Mouse (Mus musculus) heart, adult 2 months (tissue): ENCODE results near the gene Fbxo6. TPM values are rescaled to one million over a fixed set of nuclear protein-coding genes. Genes with fewer than 3 reads are reported as not detected.
A peak's percentile ranks its signal among the peaks of the same experiment; 100 is the strongest.

Experiments used
- DNase-seq, 2 experiments: peaks; one replicate each; pipeline ENCODE4 v3.0.0; 2021
- H3K27ac ChIP-seq: fragments of 200-600 bp; 2 replicates; pipeline ENCODE4 v1.8.1; 2022
- H3K27me3 ChIP-seq: fragments of 200-500 bp; 2 replicates; pipeline ENCODE4 v1.6.1; 2012; ENCODE audit warnings: mild to moderate bottlenecking, low read length, inconsistent platforms, mixed read lengths; ENCODE audit not compliant: control insufficient read depth, insufficient read depth
- H3K36me3 ChIP-seq: fragments of 200-500 bp; 2 replicates; pipeline ENCODE4 v1.6.1; 2012; ENCODE audit warnings: low read length, inconsistent platforms; ENCODE audit not compliant: control insufficient read depth, insufficient read depth
- H3K4me1 ChIP-seq: fragments of 200-500 bp; 2 replicates; pipeline ENCODE4 v1.6.1; 2011; ENCODE audit warnings: low read length; ENCODE audit not compliant: control insufficient read depth, insufficient read depth
- H3K4me3 ChIP-seq: fragments of 200-600 bp; 2 replicates; pipeline ENCODE4 v1.8.1; 2022
- H3K79me2 ChIP-seq: fragments of 200-500 bp; replicated peaks from 2 replicates; pipeline ENCODE4 v1.6.1; 2012; ENCODE audit warnings: mild to moderate bottlenecking, inconsistent platforms, low read length, moderate library complexity, mixed read lengths; ENCODE audit not compliant: control insufficient read depth, insufficient read depth
- H3K9ac ChIP-seq: fragments of 200-500 bp; 2 replicates; pipeline ENCODE4 v1.6.1; 2012; ENCODE audit warnings: low read depth, mild to moderate bottlenecking, control low read depth, inconsistent platforms, low read length, mixed read lengths
- CTCF ChIP-seq: fragments of 200-600 bp; IDR thresholded peaks from 2 replicates; pipeline ENCODE4 v1.8.1; 2022; ENCODE audit warnings: antibody characterized with exemption, mild to moderate bottlenecking, moderate library complexity
- EP300 ChIP-seq: fragments of 200-500 bp; IDR thresholded peaks from 2 replicates; pipeline ENCODE4 v1.6.1; 2011; ENCODE audit warnings: low read depth, low read length, control low read depth; ENCODE audit not compliant: insufficient read depth
- POLR2A ChIP-seq: fragments of 200-500 bp; IDR thresholded peaks from 2 replicates; pipeline ENCODE4 v1.6.1; 2011; ENCODE audit warnings: mild to moderate bottlenecking, low read depth, low read length, control low read depth; ENCODE audit not compliant: insufficient read depth
- WGBS: fragments of 180-500 bp; shearing (Covaris S2); methylation state at CpG from one replicate; pipeline ENCODE4 v1.1.7; 2018; 5-methylcytosine and 5-hydroxymethylcytosine counted together
- intact Hi-C: fragments of 180-260 bp; cut with DNase I; formaldehyde crosslinking; loops from one replicate; pipeline ENCODE4 v1.15.1; 2025
- polyA plus RNA-seq: library from polyadenylated mRNA; depleted of rRNA; stranded (reverse); fragments of >200 nt; gene quantifications from 2 replicates; pipeline ENCODE4 v1.2.3, GENCODE M21; 2012
- total RNA-seq, 2 experiments: library from RNA; stranded (reverse); gene quantifications; 2 replicates each; pipeline ENCODE4 v1.2.3; 2021

Fbxo6 gene
- total and polyA plus RNA-seq, 3 experiments, result 36.0 to 68.6 (median 39.3) TPM

DNA sequence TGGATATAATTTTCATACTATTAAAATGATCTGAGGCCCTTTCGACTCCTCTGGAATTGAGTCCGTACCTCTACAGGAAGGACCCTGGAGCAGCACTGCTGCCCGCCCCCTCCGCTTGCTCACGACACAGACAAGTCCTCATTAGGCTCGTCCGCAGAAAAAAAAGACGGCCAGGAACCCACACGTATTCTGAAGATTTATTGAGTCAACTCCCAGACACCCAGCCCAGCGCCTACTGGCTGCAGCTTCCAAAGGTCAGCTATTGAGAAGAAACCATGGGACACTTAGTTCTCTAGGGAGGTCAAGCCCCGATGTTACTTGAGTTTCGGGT is 12.2 kb downstream of the Fbxo6 start:
- intact Hi-C loops, result loop anchor here (1.0 kb wide), 1 partner anchor 25 kb away; no protein-coding TSS in a partner anchor
- peak overlapping the region; percentile 96 for H3K27ac ChIP-seq
- 1% methylated on average over 12 of the region's 12 CpGs for WGBS
- no peaks in the 10 kb centered on the region for H3K27me3 ChIP-seq
- no peaks in the 10 kb centered on the region for H3K79me2 ChIP-seq
- TF ChIP-seq EP300 (no peak), POLR2A (no peak), CTCF (no peak)
- peak overlapping the region; percentile 42 for H3K9ac ChIP-seq
- no peaks in the 10 kb centered on the region; the same call in 1 of the 2 replicates for H3K4me1 ChIP-seq
- no peaks in the 10 kb centered on the region for H3K36me3 ChIP-seq
- peak overlapping the region; percentile 85 for H3K4me3 ChIP-seq
- DNase-seq, result no peak

- intact Hi-C loops, result no loop called here
- TF ChIP-seq POLR2A, result no peak
- no peak for TF ChIP-seq EP300
- TF ChIP-seq CTCF, result no peak
- Histone ChIP-seq H3K27ac (no peak overlapping the region), H3K79me2 (no peaks in the 10 kb centered on the region), H3K4me3 (no peak overlapping the region), H3K27me3 (no peaks in the 10 kb centered on the region), H3K9ac (no peak overlapping the region), H3K4me1 (no peaks in the 10 kb centered on the region; the same call in 1 of the 2 replicates), H3K36me3 (no peaks in the 10 kb centered on the region)
- no peak for DNase-seq
- 65% methylated on average over 8 of the region's 8 CpGs for WGBS
Measured at GRCm38 (mm10) chr4:148137503-148137902, 14.4 kb downstream of the Fbxo6 start.

- H3K4me3 ChIP-seq, result no peak overlapping the region
- H3K27ac ChIP-seq, result no peak overlapping the region
- no peaks in the 10 kb centered on the region; the same call in 1 of the 2 replicates for H3K4me1 ChIP-seq
- intact Hi-C loops, result no loop called here
- no peaks in the 10 kb centered on the region for H3K36me3 ChIP-seq
- 69% methylated on average over 8 of the region's 8 CpGs for WGBS
- no peak overlapping the region for H3K9ac ChIP-seq
- peaks cover 11% of the 10 kb centered on the region for H3K27me3 ChIP-seq
- no peaks in the 10 kb centered on the region for H3K79me2 ChIP-seq
- no peak for TF ChIP-seq POLR2A
- TF ChIP-seq EP300, result no peak
- TF ChIP-seq CTCF, result no peak
- DNase-seq, result no peak
Measured at GRCm38 (mm10) chr4:148134988-148135387, 17.0 kb downstream of the Fbxo6 start.

DNA sequence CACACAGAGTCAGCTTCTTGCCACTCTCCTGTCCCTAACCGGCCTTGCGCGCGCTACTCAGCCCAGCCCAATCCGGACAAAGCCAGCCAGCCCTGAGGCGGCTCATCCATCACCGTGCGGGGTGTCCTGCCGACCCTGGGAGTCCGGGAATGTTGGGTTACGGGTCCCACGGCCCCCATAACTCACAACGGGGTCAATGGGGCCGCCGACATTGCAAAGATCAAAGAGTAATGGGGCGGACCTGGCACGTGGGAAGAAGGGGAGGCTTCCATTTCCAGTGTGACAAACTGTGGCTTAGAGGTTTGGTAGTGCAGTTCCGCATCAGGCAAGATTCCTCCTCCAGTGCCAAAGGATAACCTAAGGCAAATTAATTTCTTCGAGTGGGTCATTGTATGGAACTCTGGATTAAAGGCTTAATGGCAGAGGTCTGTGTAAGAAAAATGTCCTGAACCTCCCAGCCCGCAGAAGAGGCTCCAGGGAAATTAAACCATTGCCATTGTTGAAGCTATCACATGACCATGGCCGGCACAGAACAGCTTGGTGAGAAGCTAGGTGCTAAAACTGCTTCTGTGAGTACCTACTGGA is 20.4 kb downstream of the Fbxo6 start:
- Histone ChIP-seq H3K9ac (no peak overlapping the region), H3K79me2 (no peaks in the 10 kb centered on the region), H3K4me3 (no peak overlapping the region), H3K36me3 (no peaks in the 10 kb centered on the region), H3K27me3 (peaks cover 14% of the 10 kb centered on the region), H3K27ac (no peak overlapping the region), H3K4me1 (no peaks in the 10 kb centered on the region)
- 3% methylated on average over 21 of the region's 21 CpGs for WGBS
- intact Hi-C loops, result no loop called here
- no peak for DNase-seq
- TF ChIP-seq EP300 (no peak), CTCF (no peak), POLR2A (no peak)

- H3K27me3 ChIP-seq, result peaks cover 14% of the 10 kb centered on the region
- WGBS, result 1% methylated on average over 79 of the region's 87 CpGs
- H3K9ac ChIP-seq, result no peak within 1 kb of the TSS
Measured at GRCm38 (mm10) chr4:148130561-148131413, 21.2 kb downstream of the Fbxo6 start, which contains the start of gene Draxin. Gene Draxin (minus strand): TSS chr4:148130698.

DNA sequence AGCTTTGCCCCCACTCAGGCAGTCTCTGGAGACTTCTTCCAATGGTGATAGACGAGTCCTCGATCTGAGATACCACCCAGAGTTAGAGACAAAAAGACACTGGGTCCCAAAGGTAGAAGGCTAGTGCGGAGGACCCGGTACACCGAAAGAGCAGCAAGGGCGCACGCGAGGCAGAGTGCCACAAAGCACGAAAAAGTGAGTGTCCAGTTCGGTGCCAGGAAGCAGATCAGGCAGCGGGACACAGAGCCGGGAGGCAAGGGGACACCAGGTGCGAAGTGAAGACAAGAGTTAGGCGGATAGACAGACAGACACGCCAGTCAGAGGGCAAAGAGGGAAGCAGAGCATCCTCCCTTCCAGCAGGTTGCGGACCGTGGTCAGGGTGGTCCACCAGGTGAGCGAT is 21.8 kb downstream of the Fbxo6 start, which contains the start of gene Mad2l2:
Gene Mad2l2, plus strand, starts transcription at position 252 of the 400 bp plus-strand sequence.
- 3% methylated on average over 18 of the region's 18 CpGs for WGBS
- TF ChIP-seq POLR2A (no peak), CTCF (no peak), EP300 (no peak)
- intact Hi-C loops, result no loop called here
- Histone ChIP-seq H3K27me3 (peaks cover 14% of the 10 kb centered on the region), H3K4me1 (no peaks in the 10 kb centered on the region), H3K4me3 (0 out of 2 replicates have a peak within 1 kb of the TSS, but pooled peaks have one; percentile 6), H3K36me3 (no peaks in the 10 kb centered on the region), H3K27ac (no peak within 1 kb of the TSS), H3K79me2 (no peaks in the 10 kb centered on the region), H3K9ac (no peak within 1 kb of the TSS)
- no peak for DNase-seq

More at GRCm38 (mm10) chr4:148130561-148131413, 21.2 kb downstream of the Fbxo6 start, which contains the start of gene Draxin:
- H3K27ac ChIP-seq, result no peak within 1 kb of the TSS
- 0 out of 2 replicates have a peak within 1 kb of the TSS, but pooled peaks have one; percentile 6 for H3K4me3 ChIP-seq
- no peaks in the 10 kb centered on the region for H3K79me2 ChIP-seq
- DNase-seq, result no peak
- no peak for TF ChIP-seq EP300
- TF ChIP-seq CTCF, result no peak
- no peak for TF ChIP-seq POLR2A
- intact Hi-C loops, result no loop called here
- no peaks in the 10 kb centered on the region for H3K36me3 ChIP-seq
- H3K4me1 ChIP-seq, result no peaks in the 10 kb centered on the region
